Comparison of ENCODE assay signal across 9 mouse cellular contexts in genomic region chr4:66401186-66401681, GRCm38 (mm10). TPM values are rescaled to one million over a fixed set of nuclear protein-coding genes. Genes with fewer than 3 reads are reported as not detected.
DNase-seq lines count a peak whose midpoint lies in the region; ATAC-seq and TF ChIP-seq lines count a peak whose summit lies in the region.
"Had no signal": no experiment of that assay in that cellular context is flagged by ENCODE, and none has a peak within 500 bp of the region (broad histone marks: within the 10 kb centered on the region; RNA-seq: fewer than 3 reads in every experiment).

No protein-coding gene starts in this region.

- no peaks in the 10 kb centered on the region for H3K36me3 ChIP-seq in kidney, adult 2 months (ENCODE audit: control insufficient read depth, insufficient read depth, low read length)
- H3K36me3 ChIP-seq in neural tube, embryonic 13.5 days: no peaks in the 10 kb centered on the region
- H3K36me3 ChIP-seq: embryonic facial prominence, embryonic 15.5 days had no signal

- 26% methylated on average over 8 of the region's 8 CpGs for WGBS in kidney, adult 2 months
- 23% methylated on average over 8 of the region's 8 CpGs for WGBS in neural tube, embryonic 13.5 days

- H3K9ac ChIP-seq in neural tube, embryonic 13.5 days: peak overlapping the region; percentile 55
- H3K9ac ChIP-seq: embryonic facial prominence, embryonic 15.5 days had no signal

- H3K27me3 ChIP-seq in kidney, adult 2 months (replicated peaks; ENCODE audit: control insufficient read depth, insufficient read depth, low read length): 0 out of 2 replicates have a peak, but pooled peaks cover 2% of the 10 kb centered on the region
- peaks cover 24% of the 10 kb centered on the region for H3K27me3 ChIP-seq in neural tube, embryonic 13.5 days

- no peak overlapping the region for H3K4me3 ChIP-seq in kidney, adult 2 months (ENCODE audit: insufficient read depth, low read depth, low read length)
- peak overlapping the region; percentile 41 for H3K4me3 ChIP-seq in layer of hippocampus, adult 2 months
- H3K4me3 ChIP-seq in neural tube, embryonic 13.5 days: peak overlapping the region; percentile 83
- H3K4me3 ChIP-seq: embryonic facial prominence, embryonic 15.5 days had no signal

- TF ChIP-seq CTCF in kidney, adult 2 months (conservative IDR thresholded peaks at IDR 0.05; ENCODE audit: insufficient read depth, insufficient read length, low read depth, low read length): peak; percentile 18; the same call in 1 of the 2 replicates
- peak; percentile 88 for TF ChIP-seq CTCF in layer of hippocampus, adult 2 months (conservative IDR thresholded peaks at IDR 0.05)

- peak overlapping the region; percentile 93 for H3K4me2 ChIP-seq in neural tube, embryonic 13.5 days
- H3K4me2 ChIP-seq: embryonic facial prominence, embryonic 15.5 days had no signal

- H3K9me3 ChIP-seq in neural tube, embryonic 13.5 days: no peaks in the 10 kb centered on the region
- H3K9me3 ChIP-seq: embryonic facial prominence, embryonic 15.5 days had no signal

- no peaks in the 10 kb centered on the region for H3K4me1 ChIP-seq in kidney, adult 2 months (ENCODE audit: control insufficient read depth, insufficient read depth, low read length)
- peaks cover 34% of the 10 kb centered on the region for H3K4me1 ChIP-seq in neural tube, embryonic 13.5 days (replicated peaks)

- no peak for TF ChIP-seq POLR2A in kidney, adult 2 months (IDR thresholded peaks at IDR 0.05; ENCODE audit: low read depth, low read length)

- peak; percentile 19; the same call in 1 of the 2 replicates for ATAC-seq in neural tube, embryonic 13.5 days (ENCODE audit: low read depth)
- no peak for ATAC-seq in inflammation-experienced regulatory T-cells, adult 6 months
- no peak for ATAC-seq in CD4-positive, CD25-positive, alpha-beta regulatory T cell, adult 4 months

- no peak overlapping the region for H3K27ac ChIP-seq in kidney, adult 2 months (ENCODE audit: insufficient read depth, low read depth, low read length)
- H3K27ac ChIP-seq in layer of hippocampus, adult 2 months: no peak overlapping the region
- no peak overlapping the region for H3K27ac ChIP-seq in neural tube, embryonic 13.5 days (replicated peaks)
- H3K27ac ChIP-seq: embryonic facial prominence, embryonic 15.5 days had no signal

- DNase-seq in kidney, adult 2 months: no peak
- no peak for DNase-seq in kidney, adult 8-10 months
- peak; percentile 54 for DNase-seq in embryo, embryonic 11 days
- DNase-seq in layer of hippocampus, adult 2 months (ENCODE audit: low spot score in 2 of 2): peak; percentile 42 to 71
- no peak for DNase-seq in adipocyte (ENCODE audit: low spot score)

RNA-seq across cellular contexts. Expression of gene Astn2, which starts 3.2 kb away (rescaled TPM):
- 2.5 and 2.6 TPM in 2 replicates for polyA plus RNA-seq in kidney, adult 2 months (2012; rRNA removed)
- 10 to 100 TPM; 22.8 to 23.1 TPM for total RNA-seq in layer of hippocampus, adult 2 months (2021)
- 2.7 and 2.8 TPM in 2 replicates for polyA plus RNA-seq in neural tube, embryonic 13.5 days (2015; fragmentation: Nextera tagmentation; extraction: Ambion mirVana)
- polyA plus RNA-seq in inflammation-experienced regulatory T-cells, adult 6 months (2017; shearing (Covaris generic)): not detected
- not detected for polyA plus RNA-seq in CD4-positive, CD25-positive, alpha-beta regulatory T cell, adult 4 months (2017; shearing (Covaris generic))

Comparison
In these comparisons a context has a peak if more than half of its experiments do, and no peak if none do; other contexts are left out.
1. DNase-seq: peak in embryo, embryonic 11 days (single experiment) and layer of hippocampus, adult 2 months (2 of 2); none in kidney, adult 2 months (single experiment), kidney, adult 8-10 months (0 of 2) and adipocyte (single experiment).